Mouse (Mus musculus) brain, embryonic 14.5 days (tissue): ENCODE measurements around the gene Abhd10.

Source experiments
- CTCF ChIP-seq: fragments of 200-500 bp; IDR thresholded peaks from 2 replicates; pipeline ENCODE4 v1.5.1; 2012; ENCODE audit warnings: inconsistent platforms, mild to moderate bottlenecking, moderate library complexity, borderline replicate concordance; ENCODE audit not compliant: insufficient read depth, insufficient read length; ENCODE audit errors: extremely low read depth
- POLR2A ChIP-seq: fragments of 200-500 bp; IDR thresholded peaks from 2 replicates; pipeline ENCODE4 v1.6.1; 2012; ENCODE audit warnings: mild to moderate bottlenecking, inconsistent platforms, borderline replicate concordance; ENCODE audit not compliant: poor library complexity, insufficient read depth, insufficient read length, severe bottlenecking; ENCODE audit errors: extremely low read depth

DNA sequence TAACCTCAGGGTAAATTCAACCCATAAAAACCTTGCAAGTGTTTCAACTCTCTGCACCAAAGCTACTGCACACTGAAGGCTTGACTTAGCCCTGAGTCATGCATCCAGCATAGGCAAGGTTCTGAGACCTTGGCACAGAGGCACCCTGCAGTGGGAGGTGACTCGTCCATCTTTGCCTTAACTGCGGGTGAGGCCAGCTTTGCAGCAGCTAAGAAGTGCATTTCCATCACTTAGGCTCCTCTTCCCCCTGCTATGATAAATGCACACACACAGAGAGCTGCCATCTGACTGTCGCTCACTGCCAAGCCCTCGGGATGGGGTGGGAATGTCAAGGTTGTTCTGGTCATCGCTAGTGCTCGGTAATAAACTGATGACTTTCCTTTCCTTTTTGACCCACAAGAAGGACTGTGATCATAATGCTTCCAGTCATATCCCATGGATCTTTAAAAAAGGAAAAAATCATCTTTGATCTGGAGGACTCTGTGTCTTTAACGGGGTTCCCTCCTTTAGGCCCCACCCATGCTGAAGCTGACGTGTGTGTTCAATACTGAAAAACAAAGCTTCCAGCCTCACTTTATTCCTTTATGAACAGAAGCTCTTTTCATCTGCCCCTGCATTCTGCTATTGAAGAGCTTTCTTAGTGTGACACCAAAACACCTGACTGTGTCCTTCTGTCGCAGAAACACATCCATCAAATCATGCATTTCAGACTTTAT is 47.2 kb downstream of the Abhd10 start:
- no peak for TF ChIP-seq CTCF
- TF ChIP-seq POLR2A = no peak
